Mouse (Mus musculus) intestine, embryonic 14.5 days (tissue): ENCODE results near the gene Stox2. TPM values are rescaled to one million over a fixed set of nuclear protein-coding genes. Genes with fewer than 3 reads are reported as not detected.

Experiments
- ATAC-seq: fragments of 200-750 bp; cut with Nextera tagmentation; replicated peaks from 2 replicates; pipeline ENCODE4 v1.8.0; 2017; ENCODE audit warnings: low read depth, moderate number of reproducible peaks, moderate TSS enrichment, moderate library complexity; ENCODE audit not compliant: low FRiP score, low TSS enrichment
- DNase-seq: peaks from one replicate; pipeline ENCODE4 v3.0.0-alpha.2; 2018; ENCODE audit warnings: low spot score
- H3K27ac ChIP-seq: fragments of 300-500 bp; sonication (generic); 2 replicates; pipeline ENCODE4 v1.5.1; 2014; ENCODE audit warnings: low read depth, mild to moderate bottlenecking, control low read depth
- H3K27me3 ChIP-seq: fragments of 300-500 bp; sonication (generic); replicated peaks from 2 replicates; pipeline ENCODE4 v1.6.1; 2014; ENCODE audit warnings: low read length, control low read depth; ENCODE audit not compliant: control insufficient read depth, insufficient read depth
- H3K36me3 ChIP-seq: fragments of 300-500 bp; sonication (generic); 2 replicates; pipeline ENCODE4 v1.6.1; 2014; ENCODE audit warnings: low read length, control low read depth; ENCODE audit not compliant: control insufficient read depth, insufficient read depth
- H3K4me1 ChIP-seq: fragments of 300-500 bp; sonication (generic); replicated peaks from 2 replicates; pipeline ENCODE4 v1.6.1; 2014; ENCODE audit warnings: low read length, control low read depth, mixed read lengths; ENCODE audit not compliant: control insufficient read depth, insufficient read depth
- H3K4me2 ChIP-seq: fragments of 300-500 bp; sonication (generic); 2 replicates; pipeline ENCODE4 v1.6.1; 2014; ENCODE audit warnings: low read length
- H3K4me3 ChIP-seq: fragments of 300-500 bp; sonication (generic); 2 replicates; pipeline ENCODE4 v1.5.1; 2014; ENCODE audit warnings: low read depth, low read length, control low read depth, mixed read lengths
- H3K9ac ChIP-seq: fragments of 300-500 bp; sonication (generic); 2 replicates; pipeline ENCODE4 v1.6.1; 2014; ENCODE audit warnings: mild to moderate bottlenecking, low read length
- H3K9me3 ChIP-seq: fragments of 300-500 bp; sonication (generic); 2 replicates; pipeline ENCODE4 v1.6.1; 2016; ENCODE audit warnings: low read length, control low read depth; ENCODE audit not compliant: control insufficient read depth
- WGBS: fragments of 180-500 bp; shearing (Covaris S2); extraction: QIAGEN DNeasy Blood & Tissue Kit; methylation state at CpG from one replicate; pipeline ENCODE4 v1.1.7; 2014; 5-methylcytosine and 5-hydroxymethylcytosine counted together
- polyA plus RNA-seq: library from polyadenylated mRNA; unstranded; fragments of >200 nt; fragmentation: Nextera tagmentation; extraction: Ambion mirVana; gene quantifications from 2 replicates; pipeline ENCODE4 v1.2.1, GENCODE M21; 2014

The Stox2 gene
- polyA plus RNA-seq, 1 experiment from 2014 or later = 10.6 TPM

DNA sequence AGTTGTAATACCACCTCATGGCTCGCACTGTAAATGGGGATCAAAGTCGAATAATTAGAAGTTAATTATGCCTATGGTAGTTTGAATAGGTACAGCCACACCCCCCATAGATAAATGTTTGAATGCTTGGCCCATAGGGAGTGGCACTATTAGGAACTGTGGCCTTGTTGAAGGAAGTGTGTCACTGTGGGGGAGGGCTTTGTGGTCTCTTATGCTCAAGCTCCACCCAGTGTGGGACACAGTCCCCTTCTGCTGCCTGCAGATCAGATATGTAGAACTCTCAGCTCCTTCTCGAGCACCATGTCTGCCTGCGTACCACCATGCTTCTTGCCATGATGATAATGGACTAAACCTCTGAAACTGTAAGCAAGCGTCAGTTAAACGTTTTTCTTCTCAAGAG is 177.2 kb downstream of the Stox2 start:
- Histone ChIP-seq H3K9ac (no peak overlapping the region), H3K27me3 (no peaks in the 10 kb centered on the region), H3K4me1 (no peaks in the 10 kb centered on the region), H3K4me2 (no peak overlapping the region), H3K27ac (no peak overlapping the region), H3K4me3 (no peak overlapping the region), H3K9me3 (no peaks in the 10 kb centered on the region), H3K36me3 (no peaks in the 10 kb centered on the region)
- WGBS = 92% methylated on average over 6 of the region's 6 CpGs
- no peak for DNase-seq
- no peak for ATAC-seq

- no peak overlapping the region for H3K27ac ChIP-seq
- WGBS = 68% methylated on average over 21 of the region's 21 CpGs
- no peak overlapping the region for H3K4me3 ChIP-seq
- H3K36me3 ChIP-seq = no peaks in the 10 kb centered on the region
- H3K9ac ChIP-seq = no peak overlapping the region
- DNase-seq (no peak), ATAC-seq (no peak)
- no peaks in the 10 kb centered on the region for H3K4me1 ChIP-seq
- no peaks in the 10 kb centered on the region for H3K9me3 ChIP-seq
- H3K4me2 ChIP-seq = no peak overlapping the region
- no peaks in the 10 kb centered on the region for H3K27me3 ChIP-seq
These were observed 177.9 kb downstream of the Stox2 start for GRCm38 (mm10) chr8:47268062-47268822.

DNA sequence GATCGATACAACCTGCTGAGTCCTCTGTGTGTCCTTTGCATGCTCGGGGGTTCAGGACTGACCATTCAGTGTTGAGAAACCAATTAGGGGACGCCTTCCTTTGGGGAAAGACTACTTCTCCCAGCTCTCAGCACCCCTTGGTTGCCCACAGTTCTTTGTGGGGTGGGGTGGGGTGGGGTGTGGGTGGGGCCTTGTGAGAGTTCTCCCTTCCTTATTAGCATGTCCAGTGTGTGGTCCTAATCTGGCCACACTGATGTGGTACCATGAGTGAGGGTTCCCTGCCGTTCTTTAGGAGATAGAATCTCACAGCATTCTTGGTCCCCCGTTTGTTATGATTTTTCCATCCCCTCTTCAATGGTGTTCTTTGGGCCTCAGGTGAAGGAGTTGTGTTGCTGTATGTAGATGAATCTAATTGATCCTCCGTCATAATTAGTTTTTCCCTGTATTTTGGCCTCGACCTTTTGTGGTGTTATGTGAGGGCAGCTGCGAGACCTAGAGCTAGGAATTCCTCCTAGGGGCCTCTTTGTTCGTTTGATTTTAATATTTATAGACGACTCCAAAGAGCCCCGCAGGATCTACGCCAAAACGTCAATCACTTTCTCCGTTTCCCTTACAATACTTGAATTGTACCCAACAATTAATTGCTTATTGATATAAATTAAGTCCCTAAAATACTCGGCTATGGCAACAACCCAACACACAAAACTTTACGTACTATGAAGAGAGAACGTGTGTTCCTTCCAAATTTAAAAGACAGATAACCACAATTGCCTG is 182.9 kb downstream of the Stox2 start:
- WGBS = 84% methylated on average over 17 of the region's 17 CpGs
- DNase-seq = no peak
- no peak overlapping the region for H3K4me3 ChIP-seq

GRCm38 (mm10) chr8:47260751-47261474 is 185.2 kb downstream of the Stox2 start:
- no peak for DNase-seq
- no peak overlapping the region for H3K4me3 ChIP-seq

More for the DNA sequence above, 182.9 kb downstream of the Stox2 start:
- Histone ChIP-seq H3K4me1 (no peaks in the 10 kb centered on the region), H3K36me3 (no peaks in the 10 kb centered on the region), H3K4me2 (no peak overlapping the region), H3K9ac (no peak overlapping the region), H3K27ac (no peak overlapping the region), H3K9me3 (no peaks in the 10 kb centered on the region), H3K27me3 (no peaks in the 10 kb centered on the region)
- ATAC-seq = no peak

GRCm38 (mm10) chr8:47250832-47251231 is 195.3 kb downstream of the Stox2 start:
- H3K9me3 ChIP-seq = no peaks in the 10 kb centered on the region
- DNase-seq (no peak), ATAC-seq (no peak)
- H3K9ac ChIP-seq = no peak overlapping the region
- no peaks in the 10 kb centered on the region for H3K27me3 ChIP-seq
- H3K4me2 ChIP-seq = no peak overlapping the region
- H3K27ac ChIP-seq = no peak overlapping the region
- 69% methylated on average over 4 of the region's 4 CpGs for WGBS
- H3K4me3 ChIP-seq = no peak overlapping the region
- no peaks in the 10 kb centered on the region for H3K36me3 ChIP-seq
- H3K4me1 ChIP-seq = no peaks in the 10 kb centered on the region; the same call in none of the 2 replicates

More at GRCm38 (mm10) chr8:47260751-47261474, 185.2 kb downstream of the Stox2 start:
- Histone ChIP-seq H3K4me1 (no peaks in the 10 kb centered on the region), H3K4me2 (no peak overlapping the region), H3K36me3 (no peaks in the 10 kb centered on the region), H3K27ac (no peak overlapping the region), H3K9ac (no peak overlapping the region), H3K9me3 (no peaks in the 10 kb centered on the region), H3K27me3 (no peaks in the 10 kb centered on the region)
- peak; percentile 72 for ATAC-seq
- 44% methylated on average over 12 of the region's 12 CpGs for WGBS

DNA sequence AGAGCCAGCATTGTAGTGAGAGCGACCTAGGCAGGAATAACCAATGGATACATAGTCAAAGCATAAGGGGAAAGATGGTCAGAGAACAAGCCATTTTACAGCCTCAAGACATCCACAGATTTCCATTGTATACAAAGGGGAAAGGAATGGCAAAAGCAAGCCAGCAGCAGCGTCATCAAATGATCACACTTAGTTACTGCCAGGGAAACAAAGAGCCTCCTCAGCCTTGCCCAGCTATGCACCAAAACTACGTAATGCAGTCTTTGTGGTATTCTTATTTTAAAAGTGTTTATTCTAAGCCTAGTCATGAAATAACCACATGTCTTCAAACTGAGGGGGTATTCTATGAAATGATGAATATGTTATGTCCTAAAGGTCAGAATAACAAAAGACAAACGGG is 201.0 kb downstream of the Stox2 start:
- Histone ChIP-seq H3K36me3 (no peaks in the 10 kb centered on the region), H3K9ac (no peak overlapping the region), H3K27me3 (no peaks in the 10 kb centered on the region), H3K27ac (no peak overlapping the region), H3K4me2 (no peak overlapping the region), H3K4me1 (peaks cover 32% of the 10 kb centered on the region), H3K9me3 (no peaks in the 10 kb centered on the region), H3K4me3 (no peak overlapping the region)
- no peak for DNase-seq
- no peak for ATAC-seq
- 54% methylated on average over 4 of the region's 4 CpGs for WGBS

DNA sequence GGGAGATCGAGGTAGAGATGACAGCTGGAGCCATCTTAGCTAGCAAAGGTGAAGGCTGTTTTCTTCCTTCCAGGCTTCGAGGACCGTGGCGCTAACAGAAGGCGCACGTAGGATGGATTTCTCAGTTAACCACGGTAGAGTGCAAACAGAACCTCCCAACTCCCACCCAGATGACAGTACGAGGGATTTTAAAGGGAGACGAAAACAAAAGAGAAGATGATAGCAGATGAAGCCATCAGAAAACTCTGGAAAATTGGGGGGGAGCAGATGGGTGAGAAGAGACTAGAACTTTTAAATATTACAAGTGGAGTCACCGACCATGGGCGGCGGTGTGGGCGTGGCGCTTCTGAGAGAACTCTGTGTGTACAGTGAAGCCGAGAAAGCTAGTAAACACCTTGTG is 202.0 kb downstream of the Stox2 start:
- no peak for ATAC-seq
- Histone ChIP-seq H3K4me2 (no peak overlapping the region), H3K9ac (no peak overlapping the region), H3K27me3 (no peaks in the 10 kb centered on the region), H3K4me3 (no peak overlapping the region), H3K36me3 (no peaks in the 10 kb centered on the region), H3K9me3 (no peaks in the 10 kb centered on the region), H3K4me1 (peaks cover 32% of the 10 kb centered on the region), H3K27ac (no peak overlapping the region)
- DNase-seq = no peak
- 84% methylated on average over 15 of the region's 15 CpGs for WGBS

GRCm38 (mm10) chr8:47243631-47244030 is 202.5 kb downstream of the Stox2 start:
- H3K4me1 ChIP-seq = peaks cover 32% of the 10 kb centered on the region
- ATAC-seq (no peak), DNase-seq (no peak)
- peak overlapping the region; percentile 57 for H3K4me2 ChIP-seq
- H3K27me3 ChIP-seq = no peaks in the 10 kb centered on the region
- H3K27ac ChIP-seq = no peak overlapping the region
- no peaks in the 10 kb centered on the region for H3K9me3 ChIP-seq
- no peak overlapping the region for H3K4me3 ChIP-seq
- no peak overlapping the region for H3K9ac ChIP-seq
- 60% methylated on average over 12 of the region's 12 CpGs for WGBS
- no peaks in the 10 kb centered on the region for H3K36me3 ChIP-seq
